In the genomic region with DNA sequence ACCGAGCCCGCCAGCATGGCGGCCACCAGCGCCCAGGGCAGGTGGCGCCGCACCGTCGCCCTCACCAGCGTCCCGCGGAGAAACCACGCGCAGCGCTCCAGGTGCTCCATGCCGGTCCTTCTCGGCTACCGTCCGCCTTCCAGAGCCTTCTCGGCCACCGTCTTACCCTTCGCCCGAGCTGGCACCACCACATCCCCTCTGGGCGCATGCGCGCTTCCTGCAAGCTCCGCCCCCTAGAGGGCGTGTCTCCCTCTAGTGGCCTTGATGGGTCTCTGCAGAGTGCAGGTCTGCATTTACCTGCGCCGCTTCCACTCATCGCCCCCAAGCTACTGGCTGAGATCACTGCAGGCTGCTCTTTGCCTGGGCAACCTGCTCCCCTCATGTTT, we compare ENCODE assay signal across 7 mouse cellular contexts. TPM values are rescaled to one million over a fixed set of nuclear protein-coding genes. Genes with fewer than 3 reads are reported as not detected.
DNase-seq lines count a peak whose midpoint lies in the region; ATAC-seq and TF ChIP-seq lines count a peak whose summit lies in the region.

A gene (minus strand): TSS at position 164 of the 386 bp plus-strand sequence.

- H3K27me3 ChIP-seq in embryonic facial prominence, embryonic 12.5 days: no peaks in the 10 kb centered on the region
- H3K27me3 ChIP-seq in kidney, adult 2 months (replicated peaks; ENCODE audit: control insufficient read depth, insufficient read depth, low read length): no peaks in the 10 kb centered on the region
- H3K27me3 ChIP-seq in limb, embryonic 12.5 days: no peaks in the 10 kb centered on the region
- H3K27me3 ChIP-seq in midbrain, embryonic 15.5 days (replicated peaks): no peaks in the 10 kb centered on the region
- H3K27me3 ChIP-seq in spleen, adult 2 months (ENCODE audit: control insufficient read depth, insufficient read depth, low read length): no peaks in the 10 kb centered on the region

- no peaks in the 10 kb centered on the region for H3K9me3 ChIP-seq in embryonic facial prominence, embryonic 12.5 days
- H3K9me3 ChIP-seq in limb, embryonic 12.5 days: no peaks in the 10 kb centered on the region
- no peaks in the 10 kb centered on the region for H3K9me3 ChIP-seq in midbrain, embryonic 15.5 days

- H3K4me3 ChIP-seq in embryonic facial prominence, embryonic 12.5 days: peak within 1 kb of the TSS; percentile 79
- peak within 1 kb of the TSS; percentile 96 for H3K4me3 ChIP-seq in kidney, adult 2 months (ENCODE audit: insufficient read depth, low read depth, low read length)
- H3K4me3 ChIP-seq in limb, embryonic 12.5 days (replicated peaks): peak within 1 kb of the TSS; percentile 79
- H3K4me3 ChIP-seq in midbrain, embryonic 15.5 days: peak within 1 kb of the TSS; percentile 66
- H3K4me3 ChIP-seq in spleen, adult 2 months (ENCODE audit: extremely low read depth, insufficient read depth, insufficient read length): peak within 1 kb of the TSS; percentile 96

- peak; percentile 52 for TF ChIP-seq POLR2A in kidney, adult 2 months (IDR thresholded peaks at IDR 0.05; ENCODE audit: low read depth, low read length)
- TF ChIP-seq POLR2A in spleen, adult 2 months (IDR thresholded peaks at IDR 0.05; ENCODE audit: low read depth, low read length): peak; percentile 10; the same call in 1 of the 2 replicates

- ATAC-seq in embryonic facial prominence, embryonic 12.5 days (ENCODE audit: insufficient number of reproducible peaks, insufficient read depth, low FRiP score, low TSS enrichment): peak; percentile 93
- ATAC-seq in limb, embryonic 12.5 days (ENCODE audit: insufficient number of reproducible peaks, insufficient read depth, low FRiP score, low TSS enrichment, low read depth): peak; percentile 92
- ATAC-seq in midbrain, embryonic 15.5 days (replicated peaks): peak; percentile 96

- H3K4me2 ChIP-seq in embryonic facial prominence, embryonic 12.5 days (replicated peaks): peak within 1 kb of the TSS; percentile 64
- peak within 1 kb of the TSS; percentile 81 for H3K4me2 ChIP-seq in limb, embryonic 12.5 days
- peak within 1 kb of the TSS; percentile 65 for H3K4me2 ChIP-seq in midbrain, embryonic 15.5 days

- WGBS in embryonic facial prominence, embryonic 12.5 days: under 1% methylated on average over 30 of the region's 30 CpGs
- under 1% methylated on average over 30 of the region's 30 CpGs for WGBS in kidney, adult 2 months
- WGBS in limb, embryonic 12.5 days: under 1% methylated on average over 30 of the region's 30 CpGs
- WGBS in midbrain, embryonic 15.5 days: under 1% methylated on average over 30 of the region's 30 CpGs
- WGBS in spleen, adult 2 months: under 1% methylated on average over 30 of the region's 30 CpGs

- H3K36me3 ChIP-seq in embryonic facial prominence, embryonic 12.5 days: peaks cover 18% of the 10 kb centered on the region
- H3K36me3 ChIP-seq in kidney, adult 2 months (ENCODE audit: control insufficient read depth, insufficient read depth, low read length): no peaks in the 10 kb centered on the region
- H3K36me3 ChIP-seq in limb, embryonic 12.5 days: peaks cover 24% of the 10 kb centered on the region
- peaks cover 21% of the 10 kb centered on the region for H3K36me3 ChIP-seq in midbrain, embryonic 15.5 days (replicated peaks)
- H3K36me3 ChIP-seq in spleen, adult 2 months (ENCODE audit: control insufficient read depth, insufficient read depth, low read length): peaks cover 4% of the 10 kb centered on the region

- DNase-seq in adrenal gland, postnatal 25 days: peak; percentile 95
- peak; percentile 94 to 96 for DNase-seq in heart, adult 18-20 months
- peak; percentile 98 for DNase-seq in kidney, adult 2 months
- peak; percentile 94 for DNase-seq in spleen, adult 2 months (ENCODE audit: low read depth in 1 of 2, low spot score in 2 of 2)

- peaks cover 8% of the 10 kb centered on the region; the same call in 1 of the 2 replicates for H3K4me1 ChIP-seq in embryonic facial prominence, embryonic 12.5 days
- H3K4me1 ChIP-seq in kidney, adult 2 months (ENCODE audit: control insufficient read depth, insufficient read depth, low read length): peaks cover 7% of the 10 kb centered on the region; the same call in 1 of the 2 replicates
- peaks cover 10% of the 10 kb centered on the region for H3K4me1 ChIP-seq in limb, embryonic 12.5 days (replicated peaks)
- H3K4me1 ChIP-seq in midbrain, embryonic 15.5 days: peaks cover 10% of the 10 kb centered on the region
- peaks cover 9% of the 10 kb centered on the region for H3K4me1 ChIP-seq in spleen, adult 2 months (ENCODE audit: control insufficient read depth, insufficient read depth, insufficient read length)

- peak; percentile 98; the same call in 1 of the 2 replicates for TF ChIP-seq CTCF in kidney, adult 2 months (conservative IDR thresholded peaks at IDR 0.05; ENCODE audit: insufficient read depth, insufficient read length, low read depth, low read length)
- peak; percentile 99 for TF ChIP-seq CTCF in spleen, adult 2 months (IDR thresholded peaks at IDR 0.05; ENCODE audit: extremely low read depth, insufficient read depth, insufficient read length, insufficient replicate concordance)

- no peak within 1 kb of the TSS for H3K27ac ChIP-seq in embryonic facial prominence, embryonic 12.5 days
- peak within 1 kb of the TSS; percentile 81 for H3K27ac ChIP-seq in kidney, adult 2 months (ENCODE audit: insufficient read depth, low read depth, low read length)
- H3K27ac ChIP-seq in limb, embryonic 12.5 days: no peak within 1 kb of the TSS
- H3K27ac ChIP-seq in midbrain, embryonic 15.5 days: peak within 1 kb of the TSS; percentile 72
- H3K27ac ChIP-seq in spleen, adult 2 months (ENCODE audit: insufficient read depth, low read length): peak within 1 kb of the TSS; percentile 66

- peak within 1 kb of the TSS; percentile 76 for H3K9ac ChIP-seq in embryonic facial prominence, embryonic 12.5 days
- peak within 1 kb of the TSS; percentile 79 for H3K9ac ChIP-seq in limb, embryonic 12.5 days (replicated peaks)
- H3K9ac ChIP-seq in midbrain, embryonic 15.5 days: peak within 1 kb of the TSS; percentile 83

RNA-seq across cellular contexts. Expression of the gene that starts here (rescaled TPM):
- 61.2 and 74.5 TPM in 2 replicates for total RNA-seq in adrenal gland, postnatal 25 days (2021)
- polyA plus RNA-seq in embryonic facial prominence, embryonic 12.5 days (2016; fragmentation: Nextera tagmentation; extraction: Ambion mirVana): 10.7 and 11.0 TPM in 2 replicates
- total RNA-seq in heart, adult 18-20 months (2021): 100 to 1,000 TPM; 203 to 216 TPM
- 19.9 and 21.9 TPM in 2 replicates for polyA plus RNA-seq in kidney, adult 2 months (2012; rRNA removed)
- polyA plus RNA-seq in limb, embryonic 12.5 days (2016; fragmentation: Nextera tagmentation; extraction: Ambion mirVana): 10.2 TPM in 2 replicates
- 16.5 and 17.0 TPM in 2 replicates for polyA plus RNA-seq in midbrain, embryonic 15.5 days (2015; fragmentation: Nextera tagmentation; extraction: Ambion mirVana)
- 3.7 and 4.1 TPM in 2 replicates for polyA plus RNA-seq in spleen, adult 2 months (2012; rRNA removed)

Comparison
In these comparisons a context has a peak if more than half of its experiments do, and no peak if none do; other contexts are left out.
1. H3K27ac ChIP-seq: peak in kidney, adult 2 months (single experiment), midbrain, embryonic 15.5 days (single experiment) and spleen, adult 2 months (single experiment); none in embryonic facial prominence, embryonic 12.5 days (single experiment) and limb, embryonic 12.5 days (single experiment).
2. Peak in every context shown above with its lines, with median percentiles within 50 percentile points of each other: DNase-seq, ATAC-seq, H3K4me2 ChIP-seq, H3K4me3 ChIP-seq and H3K9ac ChIP-seq.